Mouse (Mus musculus): ENCODE measurements around the gene Pim3. TPM values are rescaled to one million over a fixed set of nuclear protein-coding genes. Genes with fewer than 3 reads are reported as not detected.

Pim3 gene
- total RNA-seq, 1 experiment, result 159 TPM

DNA sequence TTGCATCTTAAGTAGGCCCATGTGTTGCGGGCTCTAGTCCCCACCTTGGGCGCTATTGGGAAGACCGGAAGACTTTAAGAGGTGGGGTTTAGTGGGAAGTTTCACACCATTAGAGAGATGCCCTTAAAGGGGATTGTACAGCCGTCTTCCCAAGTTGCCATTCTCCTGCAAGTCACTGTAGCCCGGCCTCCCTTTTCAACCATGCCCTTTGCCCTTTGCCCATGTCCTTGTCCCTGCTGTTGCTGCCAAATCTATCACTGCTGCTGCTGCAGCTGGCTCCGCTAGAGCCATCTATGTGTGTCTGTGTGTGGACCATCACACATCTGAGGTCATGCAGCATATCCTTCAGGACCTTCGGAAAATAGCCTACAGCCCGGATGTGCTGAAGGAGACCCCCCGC is 29.4 kb upstream of the Pim3 start:
- in situ Hi-C loops (cut with MboI; ENCODE audit: low sequenced_read_pairs in 2 of 2, unreplicated experiment in 2 of 2), result no loop called here
- no peak overlapping the region; the same call in 1 of the 2 replicates for H3K27ac ChIP-seq (ENCODE audit: insufficient read depth, low read depth, low read length, poor library complexity, severe bottlenecking)

DNA sequence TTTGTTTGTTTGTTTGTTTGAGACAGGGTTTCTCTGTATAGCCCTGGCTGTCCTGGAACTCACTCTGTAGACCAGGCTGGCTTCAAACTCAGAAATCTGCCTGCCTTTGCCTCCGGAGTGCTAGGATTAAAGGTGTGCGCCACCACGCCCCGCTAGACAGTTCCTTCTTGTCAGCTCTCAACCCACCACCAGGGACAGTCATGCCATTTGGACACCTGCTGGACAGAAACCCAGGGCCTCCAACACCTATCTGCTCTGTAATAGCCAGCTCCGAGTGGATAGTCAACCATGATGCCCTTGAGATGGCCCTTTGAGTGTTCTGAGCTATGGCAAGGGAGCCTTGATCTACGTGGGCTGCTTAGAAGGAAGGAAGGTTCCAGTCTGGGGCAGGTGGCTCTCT is 26.0 kb upstream of the Pim3 start:
- TF ChIP-seq ZNF384 (IDR thresholded peaks at IDR 0.05; ENCODE audit: low read depth, low read length) (no peak), CHD2 (IDR thresholded peaks at IDR 0.05; ENCODE audit: low read depth, low read length) (no peak), MAFK (IDR thresholded peaks at IDR 0.05; ENCODE audit: insufficient read depth, low read depth, low read length) (no peak), ZC3H11A (IDR thresholded peaks at IDR 0.05; ENCODE audit: borderline replicate concordance, low read depth, low read length) (no peak), HCFC1 (IDR thresholded peaks at IDR 0.05; ENCODE audit: borderline replicate concordance, insufficient read depth, low read length) (no peak)
- Histone ChIP-seq H3K36me3 (ENCODE audit: control insufficient read depth, insufficient read depth, low read length, poor library complexity, severe bottlenecking) (no peaks in the 10 kb centered on the region), H3K4me1 (ENCODE audit: control insufficient read depth in 2 of 2, insufficient read depth in 2 of 2, low read length in 2 of 2, poor library complexity in 1 of 2) (peaks cover 5 to 22% of the 10 kb centered on the region in 2 experiments; a peak in 3 of 4 replicates), H3K9me3 (ENCODE audit: control insufficient read depth, insufficient read depth, low read depth, low read length) (no peaks in the 10 kb centered on the region), H3K4me3 (ENCODE audit: insufficient read depth in 1 of 2, low read depth in 1 of 2, low read length in 2 of 2, poor library complexity in 1 of 2, severe bottlenecking in 1 of 2) (peak overlapping the region; percentile 56 to 69), H3K9ac (ENCODE audit: insufficient read depth, low read depth, low read length, poor library complexity, severe bottlenecking) (peak overlapping the region; percentile 54; the same call in 1 of the 2 replicates), H3K27ac (ENCODE audit: insufficient read depth, low read depth, low read length, poor library complexity, severe bottlenecking) (no peak overlapping the region; the same call in 1 of the 2 replicates)
- DNase-seq (ENCODE audit: low read depth, low spot score), result no peak
- in situ Hi-C loops (cut with MboI; ENCODE audit: low sequenced_read_pairs in 2 of 2, unreplicated experiment in 2 of 2), result no loop called here

More for the DNA sequence above, 29.4 kb upstream of the Pim3 start:
- Histone ChIP-seq H3K9me3 (ENCODE audit: control insufficient read depth, insufficient read depth, low read depth, low read length) (no peaks in the 10 kb centered on the region), H3K4me1 (ENCODE audit: control insufficient read depth in 2 of 2, insufficient read depth in 2 of 2, low read length in 2 of 2, poor library complexity in 1 of 2) (peaks cover 0 to 10% of the 10 kb centered on the region in 2 experiments; a peak in 1 of 4 replicates), H3K36me3 (ENCODE audit: control insufficient read depth, insufficient read depth, low read length, poor library complexity, severe bottlenecking) (no peaks in the 10 kb centered on the region), H3K4me3 (ENCODE audit: insufficient read depth in 1 of 2, low read depth in 1 of 2, low read length in 2 of 2, poor library complexity in 1 of 2, severe bottlenecking in 1 of 2) (no peak overlapping the region), H3K9ac (ENCODE audit: insufficient read depth, low read depth, low read length, poor library complexity, severe bottlenecking) (no peak overlapping the region)
- TF ChIP-seq ZNF384 (IDR thresholded peaks at IDR 0.05; ENCODE audit: low read depth, low read length), result no peak
- no peak for TF ChIP-seq HCFC1 (IDR thresholded peaks at IDR 0.05; ENCODE audit: borderline replicate concordance, insufficient read depth, low read length)
- no peak for TF ChIP-seq CHD2 (IDR thresholded peaks at IDR 0.05; ENCODE audit: low read depth, low read length)
- no peak for DNase-seq (ENCODE audit: low read depth, low spot score)

DNA sequence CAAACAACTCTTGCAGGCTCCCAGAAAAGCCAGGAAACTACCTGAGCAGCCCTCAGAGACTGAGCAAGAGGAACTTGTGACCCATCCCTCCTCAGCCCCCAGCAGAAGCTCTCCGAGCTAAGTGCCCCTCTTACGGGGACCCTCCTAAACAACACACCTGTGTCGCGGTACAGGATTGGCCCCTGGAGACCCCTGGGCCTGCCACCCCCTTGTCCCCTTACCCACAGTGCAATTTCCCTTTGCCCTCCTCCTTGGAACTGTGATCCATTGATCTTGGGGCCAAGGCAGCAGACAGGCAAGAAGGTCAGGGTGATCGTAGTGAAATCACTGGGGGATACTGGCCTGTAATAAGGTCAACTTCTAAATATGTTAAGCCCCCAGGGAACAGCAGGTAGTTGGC is 25.4 kb upstream of the Pim3 start:
- no peaks in the 10 kb centered on the region for H3K36me3 ChIP-seq (ENCODE audit: control insufficient read depth, insufficient read depth, low read length, poor library complexity, severe bottlenecking)
- H3K4me1 ChIP-seq (ENCODE audit: control insufficient read depth in 2 of 2, insufficient read depth in 2 of 2, low read length in 2 of 2, poor library complexity in 1 of 2), result peaks cover 5 to 22% of the 10 kb centered on the region in 2 experiments; a peak in 3 of 4 replicates
- peak overlapping the region; percentile 54; the same call in 1 of the 2 replicates for H3K9ac ChIP-seq (ENCODE audit: insufficient read depth, low read depth, low read length, poor library complexity, severe bottlenecking)
- peak overlapping the region; percentile 62; the same call in 1 of the 2 replicates for H3K27ac ChIP-seq (ENCODE audit: insufficient read depth, low read depth, low read length, poor library complexity, severe bottlenecking)
- TF ChIP-seq ZC3H11A (IDR thresholded peaks at IDR 0.05; ENCODE audit: borderline replicate concordance, low read depth, low read length) (no peak), MAFK (IDR thresholded peaks at IDR 0.05; ENCODE audit: insufficient read depth, low read depth, low read length) (no peak), HCFC1 (IDR thresholded peaks at IDR 0.05; ENCODE audit: borderline replicate concordance, insufficient read depth, low read length) (no peak), ZNF384 (IDR thresholded peaks at IDR 0.05; ENCODE audit: low read depth, low read length) (no peak), CHD2 (IDR thresholded peaks at IDR 0.05; ENCODE audit: low read depth, low read length) (no peak)
- no peak for DNase-seq (ENCODE audit: low read depth, low spot score)
- H3K9me3 ChIP-seq (ENCODE audit: control insufficient read depth, insufficient read depth, low read depth, low read length), result no peaks in the 10 kb centered on the region
- in situ Hi-C loops (cut with MboI; ENCODE audit: low sequenced_read_pairs in 2 of 2, unreplicated experiment in 2 of 2), result no loop called here
- H3K4me3 ChIP-seq (ENCODE audit: insufficient read depth in 1 of 2, low read depth in 1 of 2, low read length in 2 of 2, poor library complexity in 1 of 2, severe bottlenecking in 1 of 2), result peak overlapping the region; percentile 56 to 69

DNA sequence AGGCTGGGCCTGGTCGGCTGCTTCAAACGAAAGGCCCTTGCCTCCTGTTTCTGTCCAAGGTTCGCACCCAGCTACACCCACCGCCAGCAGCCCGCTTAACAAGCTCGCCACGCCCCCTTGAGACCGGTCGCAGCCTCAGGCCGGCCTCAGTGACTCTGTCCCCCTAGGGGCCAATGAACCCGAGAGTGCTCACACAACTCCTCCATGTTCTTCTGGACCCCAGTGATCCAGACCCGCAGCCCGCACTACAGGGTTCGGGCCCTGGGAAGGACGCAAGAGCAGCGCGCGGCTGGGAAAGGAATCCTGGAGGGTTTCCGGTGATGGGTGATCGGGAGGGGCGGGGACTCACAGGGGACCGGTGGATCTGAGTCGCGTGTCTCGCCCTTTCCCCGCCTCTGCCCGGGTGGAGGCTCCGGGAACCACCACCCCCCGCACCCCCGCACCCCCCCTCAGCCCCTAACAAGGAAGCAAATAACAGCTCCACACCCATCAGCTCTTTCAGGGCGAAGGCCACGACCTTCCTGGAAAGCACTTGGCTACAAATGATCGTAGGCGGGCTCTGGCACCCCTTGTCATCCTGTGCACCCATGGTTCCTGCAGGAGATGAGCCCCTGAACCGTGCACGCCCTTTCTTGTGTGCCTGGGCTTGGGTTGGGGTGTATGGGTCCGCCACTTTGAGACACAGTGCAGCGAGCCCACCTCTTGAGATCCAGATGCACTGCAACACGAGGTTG is 24.6 kb upstream of the Pim3 start:
- in situ Hi-C loops (cut with MboI; ENCODE audit: low sequenced_read_pairs in 2 of 2, unreplicated experiment in 2 of 2), result no loop called here
- peak overlapping the region; percentile 31; the same call in 1 of the 2 replicates for H3K9ac ChIP-seq (ENCODE audit: insufficient read depth, low read depth, low read length, poor library complexity, severe bottlenecking)
- H3K36me3 ChIP-seq (ENCODE audit: control insufficient read depth, insufficient read depth, low read length, poor library complexity, severe bottlenecking), result no peaks in the 10 kb centered on the region
- DNase-seq (ENCODE audit: low read depth, low spot score), result peak; percentile 81
- H3K27ac ChIP-seq (ENCODE audit: insufficient read depth, low read depth, low read length, poor library complexity, severe bottlenecking), result peak overlapping the region; percentile 83
- peak overlapping the region; percentile 56 to 69 for H3K4me3 ChIP-seq (ENCODE audit: insufficient read depth in 1 of 2, low read depth in 1 of 2, low read length in 2 of 2, poor library complexity in 1 of 2, severe bottlenecking in 1 of 2)
- TF ChIP-seq MAFK (IDR thresholded peaks at IDR 0.05; ENCODE audit: insufficient read depth, low read depth, low read length) (no peak), CHD2 (IDR thresholded peaks at IDR 0.05; ENCODE audit: low read depth, low read length) (no peak), ZC3H11A (IDR thresholded peaks at IDR 0.05; ENCODE audit: borderline replicate concordance, low read depth, low read length) (no peak), HCFC1 (IDR thresholded peaks at IDR 0.05; ENCODE audit: borderline replicate concordance, insufficient read depth, low read length) (no peak), ZNF384 (IDR thresholded peaks at IDR 0.05; ENCODE audit: low read depth, low read length) (no peak)
- H3K4me1 ChIP-seq (ENCODE audit: control insufficient read depth in 2 of 2, insufficient read depth in 2 of 2, low read length in 2 of 2, poor library complexity in 1 of 2), result peaks cover 5 to 22% of the 10 kb centered on the region in 2 experiments; a peak in 3 of 4 replicates
- H3K9me3 ChIP-seq (ENCODE audit: control insufficient read depth, insufficient read depth, low read depth, low read length), result no peaks in the 10 kb centered on the region

Data from ES-E14 (cell line).